Mouse (Mus musculus): Measurements from ENCODE around the gene Cntn2.

- no peak for TF ChIP-seq POLR2A (IDR thresholded peaks at IDR 0.05; ENCODE audit: borderline replicate concordance, control insufficient read depth, low read depth, low read length)
- no peak for TF ChIP-seq CTCF (IDR thresholded peaks at IDR 0.05; ENCODE audit: control insufficient read depth, insufficient read depth, low read length)
Measured at GRCm38 (mm10) chr1:132542762-132543306, at the start of gene Cntn2.

All from bone marrow, adult 2 months (tissue).